Mouse (Mus musculus): ENCODE data around the gene Il1r2.

The Il1r2 gene

DNA sequence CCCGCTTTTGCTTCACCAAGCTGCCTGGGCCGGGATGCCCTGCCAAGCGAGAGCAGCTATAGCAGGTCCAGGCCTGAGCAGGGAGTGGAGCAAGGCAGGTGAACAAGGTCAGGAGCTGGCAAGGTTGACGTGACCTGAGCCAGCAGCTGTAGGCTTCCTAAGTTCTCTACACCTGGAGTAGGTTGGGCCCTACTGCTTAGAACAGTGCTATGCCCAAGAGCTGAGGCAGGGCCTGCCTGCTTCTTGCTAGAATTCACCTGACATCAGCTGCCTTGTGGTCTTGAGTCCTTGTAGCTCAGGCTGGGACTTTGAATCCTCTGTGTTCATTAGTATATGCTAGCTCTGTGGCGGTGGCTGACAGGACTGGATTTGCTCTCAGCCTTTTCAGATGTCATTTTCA, at the start of gene Il1r2:
TSS of gene Il1r2 (plus strand) at position 301 of the 400 bp plus-strand sequence.
- no peak for DNase-seq (ENCODE audit: low spot score in 2 of 2)

DNA sequence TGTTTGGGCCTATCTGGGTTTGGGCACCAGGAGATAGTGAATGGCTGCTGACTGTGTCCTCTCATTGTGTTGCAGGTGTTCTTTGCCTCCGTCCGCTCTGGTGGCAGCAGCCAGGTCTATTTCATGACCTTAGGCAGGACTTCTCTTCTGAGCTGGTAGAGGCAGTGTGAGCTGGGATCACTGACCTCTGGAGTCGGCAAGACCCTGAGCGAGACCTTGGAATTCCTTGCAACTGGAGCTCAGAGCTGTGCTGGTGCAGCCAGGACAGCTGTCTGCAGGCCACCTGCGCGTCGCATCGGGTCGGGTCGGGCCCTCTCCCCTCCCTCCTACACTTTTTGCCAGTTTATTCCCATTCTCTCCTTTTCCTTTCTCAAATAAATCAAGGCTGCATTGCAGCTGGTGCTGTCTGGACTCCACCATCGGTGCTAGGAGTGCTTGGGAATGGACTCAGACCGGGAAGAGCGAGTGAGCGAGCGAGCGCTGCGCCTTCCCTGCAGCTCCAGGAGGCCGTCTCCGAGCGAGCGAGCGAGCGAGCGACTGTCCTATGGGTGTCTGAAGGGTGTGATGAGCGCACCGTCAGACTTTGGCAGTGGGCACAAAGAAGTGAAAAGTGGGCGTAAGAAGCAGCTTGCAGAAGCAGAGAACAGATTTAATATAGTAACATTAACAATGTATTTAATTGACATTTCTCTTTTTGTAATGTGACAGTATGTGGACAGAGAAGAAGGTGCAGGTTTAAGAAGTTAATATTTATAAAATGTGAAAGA, 49.1 kb upstream of the Il1r2 start:
- DNase-seq (ENCODE audit: low spot score in 2 of 2), result no peak

DNA sequence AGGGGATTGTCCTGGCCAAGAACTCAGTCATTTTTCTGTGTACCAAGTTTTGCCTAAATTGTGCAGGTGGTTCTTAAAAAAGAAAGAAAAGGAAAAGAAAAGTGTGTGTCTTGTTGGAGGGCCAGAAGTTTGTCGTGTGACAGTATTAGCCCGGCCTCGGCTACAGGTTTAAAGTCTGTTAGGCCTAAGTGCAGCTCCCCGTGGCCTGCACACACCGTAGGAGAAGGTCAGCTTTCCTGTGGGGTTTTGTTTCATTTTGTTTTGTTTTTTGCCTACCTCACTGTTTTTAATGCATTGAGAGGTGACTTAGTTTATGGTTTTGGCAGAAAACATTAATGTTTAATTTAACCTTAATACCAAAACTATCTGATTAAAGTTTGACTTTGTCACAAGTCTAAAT, 48.5 kb upstream of the Il1r2 start:
- DNase-seq (ENCODE audit: low spot score in 2 of 2), result no peak

DNA sequence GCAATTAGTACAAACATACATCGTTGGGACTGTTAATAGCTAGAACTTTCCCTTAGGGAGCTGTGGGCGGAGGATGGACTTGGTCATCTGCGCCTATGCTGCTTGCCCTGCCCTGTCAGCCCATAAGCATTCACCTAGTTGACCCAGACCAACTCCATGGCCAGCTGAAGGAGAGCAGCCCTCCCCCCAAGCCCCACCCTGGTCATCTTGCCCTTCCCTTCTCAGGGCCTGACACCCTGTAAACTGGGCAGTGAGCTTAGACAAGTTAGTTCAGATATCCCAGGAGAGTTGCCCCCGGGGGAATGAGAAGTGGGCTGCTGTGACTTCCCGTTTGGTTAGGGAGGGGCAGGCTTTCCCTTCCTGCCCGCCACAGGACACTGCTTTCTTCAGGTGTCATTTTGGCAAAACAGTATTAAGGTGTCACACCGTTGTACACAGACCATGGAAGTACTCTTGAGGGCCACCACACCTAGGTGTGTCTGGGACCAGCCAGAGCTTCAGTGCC, 46.7 kb upstream of the Il1r2 start:
- DNase-seq (ENCODE audit: low spot score in 2 of 2), result no peak

DNA sequence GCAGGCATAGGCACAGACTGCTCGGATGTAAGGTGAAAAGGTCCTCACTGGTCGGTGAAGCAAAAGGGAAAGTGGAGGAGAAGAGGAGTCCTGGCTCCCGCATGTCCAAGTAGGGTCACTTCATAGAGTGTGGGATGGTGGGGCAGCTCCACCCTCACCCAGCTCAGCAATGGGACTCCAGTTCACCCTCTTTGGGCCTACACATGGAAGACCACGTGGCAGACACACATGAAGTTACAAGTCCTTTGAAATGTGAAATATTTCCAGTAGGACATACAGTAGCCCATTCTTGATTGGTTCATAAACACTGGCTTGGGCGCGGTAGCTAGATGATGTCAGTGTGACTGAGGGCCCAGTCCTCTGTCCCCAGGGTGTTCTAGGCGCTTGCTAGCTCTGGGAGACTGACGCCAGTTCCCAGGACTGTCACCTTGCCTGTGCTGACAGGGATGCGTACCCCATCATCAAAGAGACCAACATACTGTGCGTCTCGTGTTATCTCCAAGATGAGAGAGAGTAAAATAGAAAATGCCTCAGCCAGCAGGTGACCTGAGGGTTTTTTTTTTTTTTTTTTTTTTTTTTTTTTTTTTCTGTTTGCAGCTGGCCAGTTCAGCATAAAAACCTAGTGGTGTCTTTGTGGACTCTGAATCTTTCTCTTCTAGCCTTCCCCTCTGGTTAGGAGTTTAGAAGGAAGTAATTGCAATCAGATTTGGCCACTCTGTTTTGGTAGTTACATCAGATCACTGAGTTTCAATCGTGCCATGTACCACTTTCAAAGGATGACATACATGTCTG, 45.5 kb upstream of the Il1r2 start:
- no peak for DNase-seq (ENCODE audit: low spot score in 2 of 2)

DNA sequence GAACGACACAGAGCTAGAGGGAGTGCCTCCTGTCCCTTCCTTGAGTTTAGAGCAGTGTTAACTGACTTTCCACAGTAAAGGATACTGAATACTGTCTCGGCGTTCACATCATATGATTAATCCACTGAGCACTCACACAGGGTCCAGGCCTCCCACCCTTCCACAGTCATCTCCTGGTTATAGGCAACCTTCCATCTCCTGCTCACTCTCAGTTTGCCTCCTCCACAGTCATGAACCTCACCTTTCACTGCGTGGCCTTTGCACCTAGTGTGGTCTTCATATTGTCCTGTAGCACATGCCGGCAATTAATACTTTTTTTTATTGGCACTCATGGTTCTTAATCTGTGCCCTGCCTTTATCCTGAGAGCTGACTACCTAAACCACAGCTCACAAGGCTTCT, 44.3 kb upstream of the Il1r2 start:
- no peak for DNase-seq (ENCODE audit: low spot score in 2 of 2)

DNA sequence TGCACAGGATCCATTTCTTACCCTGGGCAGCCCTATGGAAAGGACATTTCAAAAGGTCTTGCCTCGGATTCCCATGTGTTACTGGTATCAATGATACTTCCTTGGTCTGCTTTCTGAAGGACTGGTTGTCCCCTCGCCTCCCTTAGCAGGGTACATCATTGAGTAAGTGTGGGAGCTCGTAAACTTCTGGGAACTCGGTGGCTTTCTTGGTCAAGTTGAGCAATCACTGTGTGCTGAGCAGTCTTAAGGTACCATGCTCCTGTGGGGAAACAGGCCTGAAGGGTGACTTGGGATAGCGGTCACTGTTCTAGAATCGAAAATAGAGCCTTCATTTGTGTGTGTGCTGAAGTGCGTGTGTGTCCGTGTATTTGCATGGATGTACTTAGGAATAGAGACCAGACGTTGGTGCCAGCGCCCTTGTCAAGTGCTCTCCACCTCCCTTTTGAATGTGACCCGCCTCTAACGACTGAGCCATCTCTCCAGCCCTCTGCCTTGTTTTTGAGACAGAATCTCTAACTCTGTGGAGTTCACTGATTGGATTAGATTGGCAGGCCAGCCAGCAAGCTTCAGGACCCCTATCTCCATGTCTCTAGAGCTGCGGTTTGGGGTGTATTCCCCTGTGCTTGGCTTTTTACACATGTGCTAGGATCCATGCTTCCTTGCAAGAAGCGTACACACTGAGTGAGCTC, 43.4 kb upstream of the Il1r2 start:
- no peak for DNase-seq (ENCODE audit: low spot score in 2 of 2)

DNA sequence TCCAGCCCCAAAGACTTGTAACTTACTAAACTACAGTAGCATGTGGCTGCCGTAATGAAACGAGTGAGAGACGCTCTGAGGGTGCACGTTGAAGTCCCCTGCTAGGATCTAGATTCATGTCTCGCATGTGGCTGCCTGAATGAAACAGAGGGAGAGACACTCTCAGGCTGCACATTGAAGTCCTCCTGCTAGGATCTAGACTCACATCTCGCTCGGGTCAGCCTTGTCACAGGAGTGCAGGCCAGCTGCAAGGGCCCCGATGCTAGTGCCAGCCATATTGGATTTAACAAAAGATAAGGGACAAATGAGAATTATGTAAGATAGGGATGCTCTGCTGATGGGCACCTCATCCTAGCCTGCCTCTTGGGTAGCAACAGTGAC, 42.9 kb upstream of the Il1r2 start:
- no peak for DNase-seq (ENCODE audit: low spot score in 2 of 2)

DNA sequence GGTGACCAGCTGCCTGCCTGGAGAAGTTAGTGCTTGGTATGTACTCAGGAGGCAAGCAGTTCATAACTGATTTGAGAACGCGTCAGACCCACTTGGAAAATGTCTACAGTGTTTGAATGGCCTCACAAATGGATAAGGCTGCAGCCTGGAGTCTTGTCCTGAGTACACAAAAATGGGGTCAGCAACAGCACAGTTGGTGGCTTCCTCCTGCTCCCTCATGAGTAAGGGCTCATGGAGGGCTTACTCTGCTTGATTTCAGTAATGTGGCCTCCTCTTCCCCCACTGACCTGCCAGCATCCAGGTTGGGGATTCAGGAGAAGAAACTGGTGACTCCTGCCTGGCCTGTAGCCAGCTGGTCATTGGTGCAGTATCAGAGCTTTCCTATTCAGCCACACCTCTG, 42.3 kb upstream of the Il1r2 start:
- DNase-seq (ENCODE audit: low spot score in 2 of 2), result no peak

DNA sequence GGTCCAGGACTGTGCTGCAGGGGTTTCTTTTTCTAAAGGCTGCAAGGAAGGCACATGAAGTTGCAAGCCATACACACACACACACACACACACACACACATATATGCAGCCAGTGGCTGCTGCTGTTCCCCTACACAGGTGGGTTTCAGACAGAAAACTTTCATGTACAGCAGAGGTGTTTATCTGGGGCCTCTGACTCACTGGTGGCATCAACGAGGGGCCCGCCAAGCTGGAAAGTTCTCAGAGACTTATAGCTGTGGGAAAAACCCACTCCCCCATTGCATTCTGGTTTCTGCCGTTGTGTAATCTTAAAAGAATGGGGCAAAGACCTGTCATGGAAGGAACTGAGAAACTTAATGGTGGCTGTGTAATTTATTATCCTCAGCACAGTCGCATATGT, 40.6 kb upstream of the Il1r2 start:
- DNase-seq (ENCODE audit: low spot score in 2 of 2), result no peak

DNA sequence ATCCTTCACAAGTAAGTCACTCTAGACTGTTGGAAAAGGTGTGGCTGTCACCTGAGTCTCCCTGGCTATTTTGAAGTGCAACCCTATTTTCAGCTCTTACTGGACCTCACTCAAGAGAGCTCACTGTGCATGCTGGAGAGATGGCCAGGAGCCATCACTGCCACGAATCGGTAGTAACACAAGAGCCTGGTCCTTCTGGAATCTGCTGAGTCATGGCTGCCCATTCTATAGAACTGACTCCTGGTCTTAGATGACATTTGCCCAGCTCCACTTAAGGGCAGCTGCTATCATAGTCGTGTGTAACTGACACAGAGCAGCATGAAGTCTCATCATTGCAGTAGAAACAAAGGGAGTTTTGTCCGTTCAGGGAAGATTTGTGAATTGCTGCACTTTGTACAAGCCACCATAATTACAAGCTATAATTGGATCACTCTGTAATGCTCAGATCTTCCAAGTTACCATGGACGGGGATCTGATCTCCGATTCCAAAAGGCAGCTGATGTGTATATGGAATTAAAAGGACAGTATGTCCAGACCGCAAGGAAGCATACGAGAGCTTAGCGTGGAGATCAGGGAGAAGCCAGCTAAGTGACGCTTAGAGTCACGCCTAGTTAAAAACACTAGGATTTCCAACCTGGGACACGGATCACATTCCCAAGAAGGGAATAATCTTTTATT, 40.0 kb upstream of the Il1r2 start:
- DNase-seq (ENCODE audit: low spot score in 2 of 2), result no peak

DNA sequence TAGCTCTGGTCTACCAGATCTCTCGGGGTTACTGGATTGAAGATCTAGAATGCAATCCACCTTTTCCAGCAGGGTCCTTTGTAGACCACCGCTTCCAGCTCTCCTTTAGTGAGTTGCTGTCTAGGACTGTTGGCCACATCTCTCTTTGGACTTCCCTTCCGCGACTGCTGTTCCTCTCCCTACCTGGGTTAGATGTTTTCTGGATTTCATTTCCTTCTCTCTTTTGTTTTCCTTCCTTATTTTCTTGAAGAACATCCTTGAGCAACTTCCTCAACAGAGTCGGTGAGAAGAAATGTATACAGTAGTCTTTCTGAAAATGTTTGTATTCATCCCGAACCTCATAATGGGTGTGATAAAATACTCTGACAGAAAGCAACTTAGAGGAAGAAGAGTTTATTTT, 36.0 kb upstream of the Il1r2 start:
- no peak for DNase-seq (ENCODE audit: low spot score in 2 of 2)

DNA sequence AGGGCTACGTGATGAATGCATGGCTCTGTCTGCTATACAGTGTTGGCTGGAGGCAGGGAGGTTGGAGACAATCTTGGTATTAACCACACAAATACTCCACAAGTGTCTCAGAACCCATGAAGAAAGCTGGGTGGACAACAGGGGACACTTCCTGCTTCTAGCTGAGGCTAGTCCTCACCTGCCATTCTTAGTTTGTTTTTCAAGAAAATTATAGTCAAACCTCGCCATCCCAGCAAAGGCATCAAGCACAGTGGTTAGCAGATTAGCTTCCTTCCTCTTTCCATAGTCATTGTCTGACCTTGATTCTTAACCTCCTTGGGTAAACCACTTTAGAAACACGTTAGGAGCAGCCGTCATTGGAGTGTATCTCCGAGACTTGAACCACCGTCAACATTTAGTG, 28.2 kb upstream of the Il1r2 start:
- no peak for DNase-seq (ENCODE audit: low spot score in 2 of 2)

DNA sequence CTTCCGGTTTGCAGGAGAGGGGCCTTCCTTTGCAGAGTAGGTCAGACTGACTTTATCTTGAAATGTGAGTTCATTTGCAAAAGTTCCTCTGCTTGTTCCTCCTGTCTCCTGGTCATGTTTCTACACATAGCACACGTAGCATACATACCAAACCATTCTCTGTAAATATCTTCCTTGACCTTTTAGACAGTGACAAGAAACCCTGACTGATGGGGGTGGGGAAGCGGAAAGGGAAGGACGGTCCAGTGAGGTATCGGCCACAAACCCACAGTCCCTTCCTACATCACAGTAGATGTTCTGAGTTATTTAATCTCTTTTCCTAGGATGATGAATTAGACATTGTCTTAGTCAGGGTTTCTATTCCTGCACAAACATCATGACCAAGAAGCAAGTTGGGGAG, 27.3 kb upstream of the Il1r2 start:
- no peak for DNase-seq (ENCODE audit: low spot score in 2 of 2)

DNA sequence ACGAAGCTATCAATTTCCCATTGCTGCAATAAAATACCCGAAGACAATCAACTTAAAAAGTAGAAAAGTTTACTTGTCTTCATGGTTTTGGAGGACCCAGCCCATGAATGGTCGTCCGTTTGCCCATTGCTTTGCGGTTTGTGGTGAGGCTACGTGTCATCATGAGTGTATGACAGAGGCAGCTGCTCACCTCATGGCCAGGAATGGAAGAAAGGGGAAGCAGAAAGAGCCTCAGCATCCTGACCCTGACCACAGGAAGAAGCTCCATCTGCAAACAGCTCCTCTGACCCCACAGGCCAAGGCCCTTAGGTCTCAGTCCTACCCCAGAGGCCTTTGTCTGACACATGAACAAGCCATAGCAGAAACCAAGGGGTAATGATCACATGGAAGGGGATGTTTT, 22.7 kb upstream of the Il1r2 start:
- no peak for DNase-seq (ENCODE audit: low spot score in 2 of 2)

DNA sequence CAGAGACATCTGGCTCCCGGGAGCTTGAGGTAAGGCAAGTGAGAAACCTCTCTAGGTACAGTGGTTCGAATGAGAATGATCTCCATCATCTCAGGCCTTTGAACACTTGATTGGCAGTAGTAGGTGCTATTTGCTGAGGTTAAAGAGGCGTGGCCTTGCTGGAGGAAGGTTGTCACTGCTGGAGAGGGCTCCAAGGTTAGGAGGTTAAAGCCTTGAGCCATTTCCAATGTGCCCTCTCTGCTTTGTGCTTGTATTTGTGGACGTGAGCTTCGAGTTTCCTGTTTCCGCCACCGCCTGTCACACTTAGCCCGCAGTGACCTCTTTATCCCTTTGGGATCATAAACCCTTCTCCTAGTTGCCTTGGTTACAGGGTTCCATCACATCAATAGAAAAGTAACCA, 21.7 kb upstream of the Il1r2 start:
- DNase-seq (ENCODE audit: low spot score in 2 of 2), result no peak

DNA sequence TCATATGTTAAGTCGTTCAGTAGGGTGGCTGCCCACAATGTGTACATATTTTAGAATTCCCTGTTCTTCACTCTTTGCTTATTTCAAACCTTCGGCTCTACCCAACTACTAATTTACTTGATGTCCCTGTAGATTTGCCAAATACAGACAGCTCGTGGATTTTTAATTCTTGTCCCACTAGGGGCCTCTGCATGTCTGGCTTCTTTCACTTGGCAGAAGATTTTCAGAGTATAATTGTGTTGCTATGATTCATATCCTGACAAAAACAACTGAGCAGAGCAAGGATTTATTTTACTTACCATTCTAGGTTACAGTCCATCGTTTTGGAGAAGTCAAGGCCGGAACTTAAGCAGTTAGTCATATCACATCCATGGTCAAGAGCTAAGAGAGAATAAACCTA, 20.8 kb upstream of the Il1r2 start:
- no peak for DNase-seq (ENCODE audit: low spot score in 2 of 2)

DNA sequence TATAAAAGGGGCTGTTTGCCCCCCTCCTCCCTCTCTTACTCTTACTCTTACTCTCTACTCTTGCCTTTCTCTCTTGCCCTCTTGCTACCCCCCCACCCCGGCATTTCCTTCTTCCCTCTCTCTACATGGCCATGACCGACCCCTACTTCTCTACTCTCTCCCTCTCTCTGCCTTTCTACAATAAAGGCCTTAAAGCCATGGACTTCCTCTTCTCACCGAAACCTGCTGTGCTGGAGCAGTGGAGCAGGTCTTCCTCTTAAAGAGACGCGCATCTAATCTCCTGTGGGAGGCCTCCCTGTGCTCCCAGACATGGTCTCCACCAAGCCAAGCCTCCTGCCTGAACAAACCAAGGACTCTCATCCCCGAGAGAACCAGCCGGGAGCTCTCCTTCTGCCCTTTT, 18.8 kb upstream of the Il1r2 start:
- no peak for DNase-seq (ENCODE audit: low spot score in 2 of 2)

DNA sequence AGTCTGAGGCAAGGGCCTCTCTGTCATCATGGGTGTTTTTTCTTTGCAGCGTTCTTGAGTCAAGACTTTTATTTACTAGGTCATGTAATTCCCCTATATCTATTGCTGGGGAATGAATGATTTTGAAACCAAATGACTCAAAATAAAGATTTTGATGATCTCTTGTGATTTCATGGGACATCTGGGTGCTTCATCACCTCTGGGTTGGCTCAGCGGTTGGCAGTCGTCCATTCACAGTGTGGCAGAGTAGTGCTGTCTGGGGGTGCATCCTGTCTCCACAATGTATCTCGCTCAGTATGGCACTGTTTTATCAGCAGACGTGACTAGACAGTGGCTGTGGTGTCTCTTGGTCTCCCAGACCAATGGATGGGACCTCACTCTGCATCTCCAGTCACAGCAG, 17.9 kb upstream of the Il1r2 start:
- no peak for DNase-seq (ENCODE audit: low spot score in 2 of 2)

DNA sequence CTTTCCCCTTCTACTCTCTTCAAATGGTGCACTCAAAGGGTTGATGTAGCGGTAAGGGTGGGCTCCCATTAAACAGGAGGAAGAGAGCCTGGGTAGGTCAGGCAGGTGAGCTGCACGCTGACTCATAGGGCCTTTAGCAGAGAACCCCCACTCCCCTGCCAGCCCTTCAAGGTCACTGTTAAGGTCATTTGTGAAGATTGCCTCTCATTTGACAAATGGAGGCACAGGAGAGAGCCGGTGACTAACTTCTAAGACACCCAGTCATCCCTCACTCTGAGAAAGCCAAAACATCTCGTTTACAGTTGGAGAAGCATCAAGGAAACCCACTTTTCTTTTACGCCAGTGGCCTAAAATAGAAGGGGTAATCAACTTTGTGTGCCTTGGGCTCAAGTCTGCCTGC, 16.5 kb upstream of the Il1r2 start:
- no peak for DNase-seq (ENCODE audit: low spot score in 2 of 2)

DNA sequence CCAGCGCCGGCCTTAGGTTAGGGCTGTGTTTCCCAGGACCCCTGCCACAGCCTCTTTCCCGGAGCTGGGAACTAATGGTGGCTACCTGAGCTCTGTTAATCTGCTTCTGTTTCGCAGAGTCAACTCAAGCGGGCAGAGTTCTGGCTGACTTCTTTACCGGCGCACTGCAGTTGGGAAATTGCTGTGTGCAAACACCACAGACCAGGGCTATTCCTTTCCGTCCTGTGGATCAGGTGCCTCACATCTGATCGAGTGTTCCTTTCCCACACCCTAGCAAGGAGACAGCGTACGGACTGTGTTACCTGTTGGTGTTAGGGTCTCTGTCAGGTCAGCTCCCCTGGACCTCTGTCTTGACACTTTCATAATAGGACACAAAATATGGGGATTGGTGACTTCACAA, 15.9 kb upstream of the Il1r2 start:
- DNase-seq (ENCODE audit: low spot score in 2 of 2), result no peak

DNA sequence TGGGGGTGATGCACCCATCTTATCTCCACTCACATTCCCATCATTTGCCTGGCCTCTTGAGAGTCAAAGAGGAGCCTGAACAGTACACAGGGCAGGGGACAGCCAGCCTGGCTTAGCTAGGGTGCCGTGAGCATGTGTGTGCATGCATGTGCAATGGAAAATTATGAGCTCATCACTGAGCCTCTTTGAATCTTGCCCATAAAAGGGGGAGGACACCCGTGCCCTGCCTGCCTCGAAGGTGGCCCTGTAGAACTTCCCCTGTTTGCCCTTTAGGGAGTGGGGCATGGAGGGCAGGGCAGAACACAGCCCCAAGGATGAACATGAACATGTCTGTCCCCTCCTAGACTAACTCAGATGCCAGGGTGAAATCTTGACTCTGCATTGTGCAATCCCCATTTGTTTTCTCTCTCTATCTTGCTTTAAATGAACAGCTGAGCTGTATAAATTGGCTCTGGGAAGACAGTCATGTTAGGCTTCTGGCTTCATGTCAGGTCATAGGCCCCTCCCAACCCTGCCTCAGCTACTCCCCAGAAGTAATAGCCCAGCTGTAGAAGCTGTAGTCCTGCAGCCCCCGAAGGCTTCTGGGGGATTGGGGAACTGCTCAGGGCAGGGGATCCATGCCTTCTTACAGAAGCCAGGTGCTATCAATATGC, 14.6 kb upstream of the Il1r2 start:
- DNase-seq (ENCODE audit: low spot score in 2 of 2), result no peak

Measured in spleen, postnatal 14 days (tissue).